Mouse (Mus musculus) testis, adult 2 months (tissue): ENCODE data around the gene 4931428F04Rik.

Experiments used
- CTCF ChIP-seq: fragments of 200-500 bp; IDR thresholded peaks from 2 replicates; pipeline ENCODE4 v1.5.1; 2012; ENCODE audit warnings: low read depth, mild to moderate bottlenecking, inconsistent platforms, low read length, moderate library complexity; ENCODE audit not compliant: control insufficient read depth, insufficient read depth, insufficient replicate concordance
- POLR2A ChIP-seq: fragments of 200-500 bp; IDR thresholded peaks from 2 replicates; pipeline ENCODE4 v1.6.1; 2012; ENCODE audit warnings: low read depth, mild to moderate bottlenecking, inconsistent platforms, low read length, moderate library complexity; ENCODE audit not compliant: control insufficient read depth

DNA sequence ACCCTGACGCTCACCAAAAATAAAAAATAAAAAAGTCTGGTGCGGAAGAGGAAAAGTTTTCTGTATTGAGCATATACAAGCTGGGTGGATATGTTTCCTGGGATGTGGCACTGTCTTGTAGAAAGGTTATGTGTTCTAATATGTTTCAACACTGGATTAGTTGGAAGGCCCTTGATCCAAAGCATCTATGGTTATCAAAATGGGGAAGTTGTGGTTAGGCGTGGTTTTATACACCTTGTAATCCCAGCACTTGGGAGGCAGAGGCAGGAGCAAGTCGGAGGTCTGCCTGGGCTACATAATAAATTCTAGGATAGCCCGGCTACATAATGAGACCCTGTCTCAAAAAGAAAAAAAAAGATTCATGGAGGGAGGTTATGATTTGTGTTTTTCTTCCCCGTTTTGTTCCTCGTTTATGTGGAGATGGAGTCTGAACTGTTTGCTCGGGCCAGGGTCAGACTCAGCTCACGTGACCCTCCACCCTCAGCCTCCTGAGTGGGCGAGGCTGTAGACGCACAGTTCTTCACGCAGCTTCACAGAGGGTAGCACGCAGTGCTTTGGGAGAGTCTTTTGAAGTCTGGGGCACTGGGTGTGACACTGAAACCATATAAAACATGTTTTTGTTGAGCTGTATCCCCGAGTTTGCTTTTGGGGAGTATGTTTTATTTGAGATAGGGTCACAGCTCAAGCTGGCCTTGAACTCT is 52.1 kb downstream of the 4931428F04Rik start:
- no peak for TF ChIP-seq CTCF
- TF ChIP-seq POLR2A: no peak
